Mouse (Mus musculus) kidney, embryonic 15.5 days (tissue): ENCODE measurements around the gene Pidd1. TPM values are rescaled to one million over a fixed set of nuclear protein-coding genes. Genes with fewer than 3 reads are reported as not detected.

Experiments used
- ATAC-seq: fragments of 200-750 bp; cut with Nextera tagmentation; replicated peaks from 2 replicates; pipeline ENCODE4 v1.8.0; 2017; ENCODE audit warnings: moderate TSS enrichment; ENCODE audit not compliant: low FRiP score
- H3K27ac ChIP-seq: fragments of 300-500 bp; sonication (generic); 2 replicates; pipeline ENCODE4 v1.5.1; 2015; ENCODE audit warnings: mild to moderate bottlenecking, inconsistent platforms
- H3K27me3 ChIP-seq: fragments of 300-500 bp; sonication (generic); 2 replicates; pipeline ENCODE4 v1.6.1; 2015; ENCODE audit warnings: inconsistent platforms
- H3K36me3 ChIP-seq: fragments of 300-500 bp; sonication (generic); 2 replicates; pipeline ENCODE4 v1.6.1; 2015; ENCODE audit warnings: inconsistent platforms
- H3K4me1 ChIP-seq: fragments of 300-500 bp; sonication (generic); 2 replicates; pipeline ENCODE4 v1.6.1; 2015; ENCODE audit warnings: inconsistent platforms
- H3K4me2 ChIP-seq: fragments of 300-500 bp; sonication (generic); 2 replicates; pipeline ENCODE4 v1.6.1; 2015; ENCODE audit warnings: moderate library complexity, mild to moderate bottlenecking, inconsistent platforms
- H3K4me3 ChIP-seq: fragments of 300-500 bp; sonication (generic); replicated peaks from 2 replicates; pipeline ENCODE4 v1.5.1; 2015; ENCODE audit warnings: mild to moderate bottlenecking, inconsistent platforms
- H3K9ac ChIP-seq: fragments of 300-500 bp; sonication (generic); 2 replicates; pipeline ENCODE4 v1.6.1; 2015; ENCODE audit warnings: mild to moderate bottlenecking, inconsistent platforms
- H3K9me3 ChIP-seq: fragments of 300-500 bp; sonication (generic); replicated peaks from 2 replicates; pipeline ENCODE4 v1.6.1; 2016; ENCODE audit warnings: inconsistent platforms
- WGBS: fragments of 180-500 bp; shearing (Covaris S2); methylation state at CpG from one replicate; pipeline ENCODE4 v1.1.7; 2015; ENCODE audit warnings: mixed read lengths; 5-methylcytosine and 5-hydroxymethylcytosine counted together
- polyA plus RNA-seq: library from polyadenylated mRNA; unstranded; fragments of >200 nt; fragmentation: Nextera tagmentation; extraction: Ambion mirVana; gene quantifications from 2 replicates; pipeline ENCODE4 v1.2.1, GENCODE M21; 2015

Pidd1 gene
- polyA plus RNA-seq, 1 experiment from 2014 or later, result 12.6 TPM

DNA sequence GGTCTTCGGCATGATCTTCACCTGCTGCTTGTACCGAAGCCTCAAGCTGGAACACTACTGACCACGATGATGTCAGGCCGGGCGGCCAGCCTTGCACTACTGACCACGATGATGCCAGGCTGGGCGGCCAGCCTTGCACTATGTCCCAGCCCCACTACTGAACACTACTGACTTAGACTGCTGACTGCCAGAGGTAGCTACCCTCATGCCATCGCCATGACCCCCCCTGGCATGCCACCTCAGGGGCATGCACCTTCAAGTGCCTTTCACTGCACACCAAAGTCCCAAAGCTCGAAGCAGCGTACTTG lies 26.8 kb upstream of the Pidd1 start:
- Histone ChIP-seq H3K9me3 (no peaks in the 10 kb centered on the region), H3K36me3 (peaks cover 35% of the 10 kb centered on the region), H3K9ac (no peak overlapping the region), H3K4me1 (peaks cover 66% of the 10 kb centered on the region), H3K4me3 (no peak overlapping the region), H3K4me2 (no peak overlapping the region), H3K27ac (0 out of 2 replicates have a peak overlapping the region, but pooled peaks have one; percentile 92), H3K27me3 (peaks cover 5% of the 10 kb centered on the region)
- ATAC-seq, result no peak
- WGBS, result 90% methylated on average over 10 of the region's 10 CpGs

GRCm38 (mm10) chr7:141469901-141470636 lies 26.2 kb upstream of the Pidd1 start:
- Histone ChIP-seq H3K4me2 (peak overlapping the region; percentile 81), H3K4me1 (peaks cover 70% of the 10 kb centered on the region), H3K36me3 (peaks cover 35% of the 10 kb centered on the region), H3K9ac (peak overlapping the region; percentile 82), H3K27ac (peak overlapping the region; percentile 92), H3K9me3 (no peaks in the 10 kb centered on the region), H3K27me3 (peaks cover 11% of the 10 kb centered on the region), H3K4me3 (peak overlapping the region; percentile 85)
- no peak for ATAC-seq
- WGBS, result 91% methylated on average over 18 of the region's 18 CpGs

DNA sequence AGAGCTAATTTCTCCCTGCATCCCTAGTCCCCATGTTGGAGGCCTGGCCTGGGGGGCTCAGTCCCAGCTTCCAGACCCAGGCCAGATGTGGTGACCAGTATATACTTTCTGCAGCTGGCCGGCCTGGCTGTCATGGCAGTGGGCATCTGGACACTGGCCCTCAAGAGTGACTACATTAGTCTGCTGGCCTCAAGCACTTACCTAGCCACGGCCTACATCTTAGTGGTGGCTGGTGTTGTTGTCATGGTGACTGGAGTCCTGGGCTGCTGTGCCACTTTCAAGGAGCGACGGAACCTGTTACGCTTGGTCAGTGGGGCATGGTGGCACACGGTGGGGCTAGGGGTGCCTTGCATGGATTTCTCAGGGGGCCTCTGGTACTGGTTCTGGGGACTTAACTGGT lies 25.5 kb upstream of the Pidd1 start:
- 52% methylated on average over 6 of the region's 6 CpGs for WGBS
- Histone ChIP-seq H3K4me3 (peak overlapping the region; percentile 85), H3K27me3 (peaks cover 18% of the 10 kb centered on the region), H3K27ac (peak overlapping the region; percentile 92), H3K36me3 (peaks cover 35% of the 10 kb centered on the region), H3K9ac (peak overlapping the region; percentile 82), H3K4me2 (peak overlapping the region; percentile 81), H3K9me3 (no peaks in the 10 kb centered on the region), H3K4me1 (peaks cover 75% of the 10 kb centered on the region)
- ATAC-seq, result no peak

DNA sequence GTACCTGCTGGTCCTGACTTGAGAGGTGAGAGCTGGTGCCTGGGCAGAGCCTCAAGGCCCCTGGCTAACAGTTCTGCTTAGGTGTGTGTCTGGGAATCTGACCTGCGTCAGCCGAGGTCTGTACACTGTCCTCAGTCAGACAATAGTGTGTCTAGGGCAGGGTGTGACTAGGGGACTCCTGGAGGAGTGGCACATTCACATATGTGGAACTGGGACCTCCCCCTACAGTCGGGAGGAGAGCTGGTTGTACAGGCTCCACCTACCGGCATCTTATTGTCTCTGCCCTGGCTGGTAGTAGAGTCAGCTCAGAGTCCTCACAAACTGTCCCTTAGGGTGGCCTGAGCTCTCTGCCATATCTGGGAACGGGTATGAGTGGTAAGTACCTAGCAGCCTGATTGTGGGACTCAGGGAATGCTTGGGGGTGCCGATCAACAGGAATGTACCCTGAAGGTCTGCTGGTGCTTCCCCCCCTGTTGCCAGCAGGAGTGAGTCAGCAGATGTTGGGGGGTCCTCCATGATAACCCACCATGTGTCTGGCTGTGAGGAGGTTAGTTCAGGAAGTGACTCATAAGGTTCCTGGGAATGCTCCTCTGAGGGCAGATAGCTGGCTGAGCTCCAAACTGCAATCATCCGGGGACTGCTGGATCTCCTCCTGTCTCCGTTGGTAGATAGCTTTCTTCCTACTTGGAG lies 24.8 kb upstream of the Pidd1 start:
- Histone ChIP-seq H3K9ac (peak overlapping the region; percentile 82), H3K9me3 (no peaks in the 10 kb centered on the region), H3K27me3 (peaks cover 25% of the 10 kb centered on the region), H3K4me2 (peak overlapping the region; percentile 81), H3K4me3 (peak overlapping the region; percentile 85), H3K27ac (peak overlapping the region; percentile 92), H3K36me3 (peaks cover 35% of the 10 kb centered on the region), H3K4me1 (peaks cover 75% of the 10 kb centered on the region)
- 11% methylated on average over 8 of the region's 8 CpGs for WGBS
- ATAC-seq, result peak; percentile 78

GRCm38 (mm10) chr7:141468164-141468521 lies 24.3 kb upstream of the Pidd1 start:
- 0 out of 2 replicates have a peak, but pooled peaks have one; percentile 8 for ATAC-seq
- peaks cover 75% of the 10 kb centered on the region for H3K4me1 ChIP-seq
- peak overlapping the region; percentile 92 for H3K27ac ChIP-seq

GRCm38 (mm10) chr7:141467230-141468030 lies 23.6 kb upstream of the Pidd1 start, which contains the start of gene Cd151:
Gene Cd151, plus strand, starts transcription at chr7:141467392.
- peak; percentile 75 for ATAC-seq
- WGBS, result under 1% methylated on average over 52 of the region's 52 CpGs
- peaks cover 78% of the 10 kb centered on the region for H3K4me1 ChIP-seq
- H3K4me3 ChIP-seq, result peak within 1 kb of the TSS; percentile 85
- H3K36me3 ChIP-seq, result peaks cover 30% of the 10 kb centered on the region
- H3K27ac ChIP-seq, result peak within 1 kb of the TSS; percentile 92
- H3K9me3 ChIP-seq, result no peaks in the 10 kb centered on the region
- peaks cover 37% of the 10 kb centered on the region for H3K27me3 ChIP-seq
- H3K4me2 ChIP-seq, result peak within 1 kb of the TSS; percentile 81
- peak within 1 kb of the TSS; percentile 82 for H3K9ac ChIP-seq

More at GRCm38 (mm10) chr7:141468164-141468521, 24.3 kb upstream of the Pidd1 start:
- 8% methylated on average over 5 of the region's 5 CpGs for WGBS
- peak overlapping the region; percentile 82 for H3K9ac ChIP-seq
- peaks cover 30% of the 10 kb centered on the region for H3K27me3 ChIP-seq
- no peaks in the 10 kb centered on the region for H3K9me3 ChIP-seq
- peak overlapping the region; percentile 81 for H3K4me2 ChIP-seq
- H3K4me3 ChIP-seq, result peak overlapping the region; percentile 85
- peaks cover 35% of the 10 kb centered on the region for H3K36me3 ChIP-seq

DNA sequence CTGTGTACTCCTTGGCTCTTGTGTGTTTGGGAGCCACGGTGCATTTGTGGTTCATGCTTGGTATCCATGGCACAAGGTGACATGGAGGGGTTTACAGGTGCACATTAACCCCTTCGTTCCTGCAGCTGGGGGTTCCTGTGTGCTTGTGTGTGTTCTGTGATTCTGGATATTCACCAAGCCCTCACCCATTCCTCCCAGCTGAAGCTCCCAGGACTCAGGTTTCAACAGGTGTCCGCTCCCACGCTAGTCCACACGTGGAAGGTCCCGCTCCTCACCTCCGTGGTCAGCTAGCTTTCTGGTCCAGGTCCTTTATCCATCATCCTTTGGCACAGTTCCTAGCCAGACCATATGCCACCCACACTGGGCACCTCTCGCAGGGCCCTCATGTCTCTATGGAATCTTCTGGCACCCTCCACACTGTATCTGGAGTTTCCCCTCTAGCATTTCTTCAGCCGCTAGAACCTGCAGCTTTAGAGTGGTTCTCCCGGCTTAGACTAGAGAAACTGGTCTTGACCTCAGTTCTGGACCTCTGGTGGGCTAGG lies 22.9 kb upstream of the Pidd1 start:
- 55% methylated on average over 10 of the region's 10 CpGs for WGBS
- no peaks in the 10 kb centered on the region for H3K9me3 ChIP-seq
- H3K4me2 ChIP-seq, result peak overlapping the region; percentile 81
- H3K27me3 ChIP-seq, result peaks cover 44% of the 10 kb centered on the region
- peaks cover 82% of the 10 kb centered on the region for H3K4me1 ChIP-seq
- ATAC-seq, result no peak
- H3K9ac ChIP-seq, result peak overlapping the region; percentile 82
- peak overlapping the region; percentile 85 for H3K4me3 ChIP-seq
- H3K27ac ChIP-seq, result peak overlapping the region; percentile 92
- peaks cover 23% of the 10 kb centered on the region for H3K36me3 ChIP-seq

DNA sequence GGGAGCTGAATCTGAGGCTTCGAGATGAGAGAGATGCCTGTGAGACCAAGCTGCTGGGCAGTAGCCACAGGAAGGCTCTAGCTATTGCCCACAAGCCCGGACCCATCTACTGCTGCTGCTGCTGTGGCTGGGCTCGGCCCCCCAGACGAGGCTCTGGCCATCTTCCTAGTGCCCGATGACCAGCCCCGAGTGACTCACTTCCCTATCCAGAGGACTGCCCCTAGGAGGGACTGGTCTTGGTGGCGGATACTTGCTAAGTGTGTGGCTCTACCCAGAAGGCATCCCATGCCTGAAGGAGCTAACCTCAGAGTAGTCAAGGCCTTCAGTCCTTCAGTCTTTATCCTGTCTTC lies 22.2 kb upstream of the Pidd1 start:
- H3K36me3 ChIP-seq, result peaks cover 16% of the 10 kb centered on the region
- ATAC-seq, result no peak
- 77% methylated on average over 7 of the region's 7 CpGs for WGBS
- H3K4me1 ChIP-seq, result peaks cover 89% of the 10 kb centered on the region
- H3K9me3 ChIP-seq, result no peaks in the 10 kb centered on the region
- peak overlapping the region; percentile 19 for H3K27ac ChIP-seq
- H3K9ac ChIP-seq, result no peak overlapping the region
- H3K4me2 ChIP-seq, result no peak overlapping the region
- 0 out of 2 replicates have a peak overlapping the region, but pooled peaks have one; percentile 3 for H3K4me3 ChIP-seq
- H3K27me3 ChIP-seq, result peaks cover 51% of the 10 kb centered on the region

DNA sequence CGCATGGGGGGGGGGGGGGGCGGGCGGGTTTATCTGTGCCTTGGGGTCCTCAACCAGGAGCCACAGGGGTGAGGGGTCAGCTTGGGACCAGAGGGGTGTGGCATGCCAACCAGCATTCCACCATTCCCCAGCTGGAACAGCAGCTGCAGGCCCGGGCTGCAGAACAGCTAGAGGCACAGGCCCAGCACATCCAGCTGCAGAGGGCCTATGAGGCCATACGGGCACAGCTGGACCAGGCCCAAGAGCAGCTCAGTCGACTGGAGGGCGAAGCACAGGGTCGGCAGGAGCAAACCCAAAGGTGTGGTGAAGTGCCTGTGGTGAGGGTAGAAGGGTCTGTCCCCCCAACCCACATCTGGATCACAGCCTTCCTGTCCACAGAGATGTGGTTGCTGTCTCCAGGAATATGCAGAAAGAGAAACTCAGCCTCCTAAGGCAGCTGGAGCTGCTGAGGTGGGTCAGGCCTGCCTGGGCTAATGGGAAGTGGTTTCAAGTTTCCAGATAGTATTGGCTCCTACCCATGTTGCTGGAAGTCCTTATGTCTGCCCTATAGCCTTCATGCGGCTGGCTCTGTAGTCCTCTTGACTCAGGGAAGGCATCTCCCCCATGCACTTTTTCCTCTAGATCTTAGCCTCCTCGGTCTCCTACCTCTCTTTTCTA lies 21.7 kb upstream of the Pidd1 start:
- Histone ChIP-seq H3K9ac (no peak overlapping the region), H3K4me2 (peak overlapping the region; percentile 49)
- ATAC-seq, result no peak

GRCm38 (mm10) chr7:141464603-141465201 lies 20.9 kb upstream of the Pidd1 start:
- Histone ChIP-seq H3K4me3 (peak overlapping the region; percentile 24), H3K4me2 (peak overlapping the region; percentile 49), H3K27me3 (peaks cover 60% of the 10 kb centered on the region), H3K27ac (no peak overlapping the region), H3K36me3 (peaks cover 5% of the 10 kb centered on the region; the same call in 1 of the 2 replicates), H3K4me1 (peaks cover 94% of the 10 kb centered on the region), H3K9me3 (no peaks in the 10 kb centered on the region), H3K9ac (0 out of 2 replicates have a peak overlapping the region, but pooled peaks have one; percentile 21)
- ATAC-seq, result no peak
- WGBS, result 7% methylated on average over 38 of the region's 38 CpGs

More for the DNA sequence above, 21.7 kb upstream of the Pidd1 start:
- no peaks in the 10 kb centered on the region for H3K9me3 ChIP-seq
- peaks cover 56% of the 10 kb centered on the region for H3K27me3 ChIP-seq
- peaks cover 94% of the 10 kb centered on the region for H3K4me1 ChIP-seq
- WGBS, result 49% methylated on average over 7 of the region's 10 CpGs
- H3K27ac ChIP-seq, result peak overlapping the region; percentile 19
- 0 out of 2 replicates have a peak overlapping the region, but pooled peaks have one; percentile 3 for H3K4me3 ChIP-seq
- peaks cover 11% of the 10 kb centered on the region for H3K36me3 ChIP-seq
